Mouse (Mus musculus) forebrain, embryonic 15.5 days (tissue): ENCODE results near the gene Gm26938. TPM values are rescaled to one million over a fixed set of nuclear protein-coding genes. Genes with fewer than 3 reads are reported as not detected.
A peak's percentile ranks its signal among the peaks of the same experiment; 100 is the strongest.

Experiments
- ATAC-seq: fragments of 200-750 bp; cut with Nextera tagmentation; replicated peaks from 2 replicates; pipeline ENCODE4 v1.8.0; 2017; ENCODE audit warnings: mild to moderate bottlenecking, moderate TSS enrichment, moderate library complexity
- H3K27ac ChIP-seq: fragments of 300-500 bp; sonication (generic); replicated peaks from 2 replicates; pipeline ENCODE4 v1.5.1; 2015; ENCODE audit warnings: mild to moderate bottlenecking, inconsistent platforms
- H3K27me3 ChIP-seq: fragments of 300-500 bp; sonication (generic); 2 replicates; pipeline ENCODE4 v1.6.1; 2015; ENCODE audit warnings: inconsistent platforms
- H3K36me3 ChIP-seq: fragments of 300-500 bp; sonication (generic); 2 replicates; pipeline ENCODE4 v1.6.1; 2015; ENCODE audit warnings: mild to moderate bottlenecking, inconsistent platforms
- H3K4me1 ChIP-seq: fragments of 300-500 bp; sonication (generic); 2 replicates; pipeline ENCODE4 v1.6.1; 2015; ENCODE audit warnings: inconsistent platforms
- H3K4me2 ChIP-seq: fragments of 300-500 bp; sonication (generic); replicated peaks from 2 replicates; pipeline ENCODE4 v1.6.1; 2015; ENCODE audit warnings: mild to moderate bottlenecking, inconsistent platforms
- H3K4me3 ChIP-seq: fragments of 300-500 bp; sonication (generic); 2 replicates; pipeline ENCODE4 v1.5.1; 2015; ENCODE audit warnings: mild to moderate bottlenecking, inconsistent platforms
- H3K9ac ChIP-seq: fragments of 300-500 bp; sonication (generic); replicated peaks from 2 replicates; pipeline ENCODE4 v1.6.1; 2015; ENCODE audit warnings: mild to moderate bottlenecking, inconsistent platforms
- H3K9me3 ChIP-seq: fragments of 300-500 bp; sonication (generic); 2 replicates; pipeline ENCODE4 v1.6.1; 2016; ENCODE audit warnings: inconsistent platforms
- WGBS: fragments of 180-500 bp; shearing (Covaris S2); methylation state at CpG from one replicate; pipeline ENCODE4 v1.1.7; 2015; ENCODE audit warnings: mixed read lengths; 5-methylcytosine and 5-hydroxymethylcytosine counted together
- microRNA-seq: library from miRNA; unstranded; fragments of <30 nt; microRNA quantifications from one replicate; pipeline ENCODE4, GENCODE M21; 2016
- polyA plus RNA-seq: library from polyadenylated mRNA; unstranded; fragments of >200 nt; fragmentation: Nextera tagmentation; extraction: Ambion mirVana; gene quantifications from 2 replicates; pipeline ENCODE4 v1.2.1, GENCODE M21; 2015

The Gm26938 gene
- polyA plus RNA-seq, 1 experiment from 2014 or later = not detected

DNA sequence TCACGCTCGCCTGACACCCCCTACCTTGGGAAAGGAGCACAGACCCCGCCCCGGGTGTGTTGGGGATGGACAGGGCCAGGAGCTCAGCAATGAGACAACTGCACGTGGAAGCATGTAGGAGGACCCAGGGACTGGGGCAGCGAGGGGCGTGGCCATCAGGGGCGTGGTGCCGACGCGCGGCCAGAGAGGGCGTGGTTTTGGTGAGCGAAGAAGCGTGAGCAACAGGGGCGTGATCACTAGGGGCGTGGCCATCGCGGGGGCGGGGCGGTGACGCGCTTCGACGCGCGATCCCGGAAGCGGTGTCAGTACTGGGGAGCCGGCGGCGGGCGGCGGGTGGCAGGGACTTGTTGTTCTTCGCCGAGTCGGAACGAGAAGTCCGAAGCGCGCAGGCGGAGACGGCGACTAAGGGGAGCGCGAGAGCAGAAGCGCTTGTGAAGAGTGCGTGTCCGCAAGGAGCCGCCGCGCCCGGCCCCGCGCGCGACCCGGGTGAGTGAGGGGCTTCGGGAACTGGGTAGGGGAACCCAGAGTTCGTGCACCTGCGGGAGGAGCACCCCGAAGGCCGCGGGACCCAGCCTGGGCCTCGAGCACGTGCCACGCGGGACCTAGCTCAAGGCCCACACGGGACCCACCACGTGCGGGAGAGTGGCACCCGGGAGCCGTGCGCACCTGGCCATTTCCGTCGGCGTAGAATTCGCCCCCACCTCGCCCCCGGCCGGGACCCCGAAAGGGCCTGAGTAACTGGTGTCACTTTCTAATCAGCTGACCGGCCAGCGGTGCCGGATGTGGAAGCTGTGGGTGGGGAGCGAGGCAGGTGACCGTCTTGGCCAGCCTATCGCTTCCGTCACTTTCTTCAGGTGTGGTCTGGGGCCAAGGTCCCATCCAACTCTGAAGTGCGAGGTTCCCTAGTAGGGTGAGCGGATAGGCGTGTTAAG is 34.7 kb downstream of the Gm26938 start, which contains the start of gene Mafk:
Gene Mafk, plus strand, starts transcription at position 287 of the 932 bp plus-strand sequence.
- under 1% methylated on average over 92 of the region's 92 CpGs for WGBS
- peak; percentile 90 for ATAC-seq
- Histone ChIP-seq H3K27me3 (no peaks in the 10 kb centered on the region), H3K4me1 (peaks cover 32% of the 10 kb centered on the region), H3K27ac (peak within 1 kb of the TSS; percentile 46), H3K4me3 (peak within 1 kb of the TSS; percentile 59), H3K9me3 (no peaks in the 10 kb centered on the region), H3K4me2 (peak within 1 kb of the TSS; percentile 99), H3K36me3 (no peaks in the 10 kb centered on the region), H3K9ac (peak within 1 kb of the TSS; percentile 55)

DNA sequence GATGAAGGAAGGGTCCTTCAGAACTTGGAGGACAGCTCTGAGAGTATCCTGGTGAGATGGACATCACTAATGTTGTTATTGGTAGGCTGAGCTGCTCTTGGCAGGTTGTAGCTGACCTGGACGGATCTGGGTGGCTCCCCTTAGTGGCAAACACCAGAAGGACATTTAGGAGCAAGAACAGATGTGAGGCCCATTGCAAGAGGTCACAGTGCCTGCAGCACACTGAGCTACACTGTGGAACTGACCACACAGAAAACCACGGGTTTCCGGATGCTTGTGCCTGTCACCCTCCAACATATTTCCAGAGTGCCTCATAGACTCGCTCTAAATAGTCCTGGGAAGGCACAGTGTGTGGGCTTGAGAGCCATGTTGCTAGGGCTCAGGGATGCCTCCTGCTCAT is 36.7 kb downstream of the Gm26938 start:
- Histone ChIP-seq H3K9me3 (no peaks in the 10 kb centered on the region), H3K9ac (no peak overlapping the region), H3K4me1 (peaks cover 21% of the 10 kb centered on the region), H3K4me2 (no peak overlapping the region), H3K4me3 (no peak overlapping the region), H3K27me3 (no peaks in the 10 kb centered on the region), H3K36me3 (no peaks in the 10 kb centered on the region), H3K27ac (no peak overlapping the region)
- no peak for ATAC-seq
- WGBS = 53% methylated on average over 4 of the region's 4 CpGs

- no peaks in the 10 kb centered on the region for H3K36me3 ChIP-seq
- no peaks in the 10 kb centered on the region for H3K4me1 ChIP-seq
- H3K9me3 ChIP-seq = no peaks in the 10 kb centered on the region
- H3K4me2 ChIP-seq = no peak overlapping the region
- WGBS = 91% methylated on average over 8 of the region's 8 CpGs
- H3K27ac ChIP-seq = no peak overlapping the region
- H3K27me3 ChIP-seq = no peaks in the 10 kb centered on the region
- no peak overlapping the region for H3K9ac ChIP-seq
- H3K4me3 ChIP-seq = no peak overlapping the region
- no peak for ATAC-seq
Observed at GRCm38 (mm10) chr5:139781406-139781805, 44.8 kb downstream of the Gm26938 start.

DNA sequence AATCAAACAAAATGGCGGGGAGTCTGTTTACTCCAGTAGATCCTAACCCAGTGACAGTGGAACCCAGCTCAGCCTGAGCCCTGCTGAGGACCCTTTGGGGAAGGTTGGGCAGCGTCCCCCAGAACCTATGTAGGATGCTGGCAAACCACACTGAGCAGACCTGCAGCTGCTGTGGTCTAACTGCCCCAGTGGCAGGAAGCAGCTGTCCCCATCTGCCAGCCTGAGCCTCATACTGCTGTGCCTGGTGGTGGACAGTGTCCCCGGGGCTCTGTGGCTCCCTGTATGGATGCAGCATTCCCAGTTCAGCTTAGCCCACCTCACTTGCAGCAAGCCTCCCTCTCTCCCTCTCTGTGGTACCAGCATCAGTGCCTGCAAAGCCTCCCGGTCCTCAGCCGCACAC is 49.2 kb downstream of the Gm26938 start:
- H3K27ac ChIP-seq = no peak overlapping the region
- ATAC-seq = no peak
- no peak overlapping the region for H3K9ac ChIP-seq
- no peak overlapping the region for H3K4me2 ChIP-seq
- H3K4me3 ChIP-seq = no peak overlapping the region
- peaks cover 13% of the 10 kb centered on the region for H3K4me1 ChIP-seq
- H3K9me3 ChIP-seq = no peaks in the 10 kb centered on the region
- no peaks in the 10 kb centered on the region for H3K27me3 ChIP-seq
- H3K36me3 ChIP-seq = peaks cover 16% of the 10 kb centered on the region
- 82% methylated on average over 5 of the region's 5 CpGs for WGBS

DNA sequence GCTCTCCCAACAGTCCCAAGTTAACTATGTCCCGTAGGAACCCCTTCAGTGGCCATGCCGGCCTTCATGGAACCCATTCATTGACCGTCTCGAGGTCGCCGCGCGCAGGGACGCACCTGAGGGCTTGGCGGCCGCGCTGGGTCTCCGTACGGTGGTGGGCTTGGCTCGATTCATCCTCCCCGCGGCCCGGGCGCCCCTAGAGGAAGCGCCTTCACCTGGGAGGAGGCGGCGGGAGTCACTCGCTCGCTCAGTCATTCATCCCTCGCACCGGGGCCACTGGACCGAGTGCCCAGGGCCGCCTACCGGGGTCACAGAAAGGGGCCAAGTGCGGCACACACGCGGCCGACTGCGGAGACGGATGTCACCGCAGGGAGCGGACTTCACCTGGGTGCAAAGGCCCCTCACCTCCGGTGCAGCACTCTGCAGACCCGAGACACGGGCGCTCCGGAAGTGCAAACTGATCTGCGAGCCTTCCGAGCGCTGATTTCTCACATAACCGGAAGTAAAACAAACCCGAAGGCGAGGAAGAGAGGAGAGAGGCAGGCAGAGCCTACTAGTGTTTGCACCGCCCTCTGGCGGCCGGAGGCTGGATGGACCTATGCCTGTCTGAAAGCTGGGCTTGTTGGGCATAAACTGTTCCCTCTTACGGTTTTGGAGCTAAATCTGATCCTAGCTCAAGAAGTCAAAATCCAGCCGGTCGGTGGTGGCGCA is 50.8 kb downstream of the Gm26938 start, which contains the start of gene Ints1:
Gene Ints1, minus strand, starts transcription at position 459 of the 711 bp plus-strand sequence.
- H3K9ac ChIP-seq = peak within 1 kb of the TSS; percentile 89
- peaks cover 13% of the 10 kb centered on the region for H3K4me1 ChIP-seq
- H3K27me3 ChIP-seq = no peaks in the 10 kb centered on the region
- H3K4me3 ChIP-seq = peak within 1 kb of the TSS; percentile 80
- H3K9me3 ChIP-seq = no peaks in the 10 kb centered on the region
- H3K36me3 ChIP-seq = peaks cover 32% of the 10 kb centered on the region
- H3K27ac ChIP-seq = no peak within 1 kb of the TSS
- peak within 1 kb of the TSS; percentile 90 for H3K4me2 ChIP-seq
- peak; percentile 95 for ATAC-seq
- under 1% methylated on average over 55 of the region's 55 CpGs for WGBS

GRCm38 (mm10) chr5:139768216-139768615 is 58.0 kb downstream of the Gm26938 start:
- Histone ChIP-seq H3K9ac (no peak overlapping the region), H3K4me3 (no peak overlapping the region), H3K27me3 (no peaks in the 10 kb centered on the region), H3K36me3 (peaks cover 95% of the 10 kb centered on the region), H3K27ac (no peak overlapping the region), H3K4me2 (no peak overlapping the region), H3K4me1 (no peaks in the 10 kb centered on the region), H3K9me3 (no peaks in the 10 kb centered on the region)
- ATAC-seq = no peak
- 93% methylated on average over 8 of the region's 8 CpGs for WGBS

GRCm38 (mm10) chr5:139764296-139764695 is 61.9 kb downstream of the Gm26938 start:
- H3K9me3 ChIP-seq = no peaks in the 10 kb centered on the region
- H3K9ac ChIP-seq = no peak overlapping the region
- H3K27ac ChIP-seq = no peak overlapping the region
- H3K4me3 ChIP-seq = no peak overlapping the region
- WGBS = 64% methylated on average over 11 of the region's 11 CpGs
- no peaks in the 10 kb centered on the region for H3K27me3 ChIP-seq
- ATAC-seq = no peak
- no peak overlapping the region for H3K4me2 ChIP-seq
- peaks cover 96% of the 10 kb centered on the region for H3K36me3 ChIP-seq
- H3K4me1 ChIP-seq = no peaks in the 10 kb centered on the region

DNA sequence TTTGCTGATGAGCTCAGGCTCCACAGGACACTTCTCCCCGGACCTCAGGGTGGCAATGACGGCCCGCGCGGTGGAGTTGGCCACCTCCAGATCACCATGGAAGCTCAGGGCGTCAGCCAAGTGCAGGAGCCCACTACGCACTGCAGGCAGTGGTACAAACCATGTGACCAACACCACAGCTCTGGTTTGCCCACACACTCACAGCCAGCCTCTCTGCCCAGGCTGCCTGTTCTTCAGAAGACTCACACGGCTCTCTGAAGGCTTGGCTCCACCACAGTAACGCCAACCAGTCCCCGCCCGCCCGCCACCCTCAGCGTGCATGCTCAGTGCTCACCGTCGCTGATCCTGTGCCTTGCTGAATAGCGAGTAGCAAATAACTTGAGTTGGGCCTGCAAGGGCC is 68.1 kb downstream of the Gm26938 start:
- ATAC-seq = no peak
- no peak overlapping the region for H3K4me2 ChIP-seq
- no peak overlapping the region for H3K27ac ChIP-seq
- H3K36me3 ChIP-seq = peaks cover 82% of the 10 kb centered on the region
- 82% methylated on average over 16 of the region's 16 CpGs for WGBS
- no peaks in the 10 kb centered on the region for H3K27me3 ChIP-seq
- no peaks in the 10 kb centered on the region for H3K4me1 ChIP-seq
- H3K9me3 ChIP-seq = no peaks in the 10 kb centered on the region
- no peak overlapping the region for H3K4me3 ChIP-seq
- no peak overlapping the region for H3K9ac ChIP-seq

Small RNA genes within 50 kb of the gene (microRNA-seq; reads per million reads assigned to microRNA genes)
- gene Mir7037 = not detected

Other genes starting within 250 kb of the Gm26938 start
- gene Micall2, start 90.1 kb downstream of the Gm26938 start, polyA plus RNA-seq = 4.0 and 4.3 TPM in 2 replicates
- 27.1 and 31.1 TPM in 2 replicates for gene Ints1, start 50.7 kb downstream of the Gm26938 start, polyA plus RNA-seq
- 18.7 and 20.6 TPM in 2 replicates for gene Mafk, start 34.9 kb downstream of the Gm26938 start, polyA plus RNA-seq
- 0.06 and 0.08 TPM in 2 replicates for gene Tmem184a, start 6.5 kb downstream of the Gm26938 start, polyA plus RNA-seq
- 84.5 and 89.6 TPM in 2 replicates for gene Psmg3, start 478 bp upstream of the Gm26938 start, polyA plus RNA-seq
- gene Elfn1, start 81.5 kb upstream of the Gm26938 start, polyA plus RNA-seq = 2.4 and 2.6 TPM in 2 replicates